Mouse (Mus musculus): Measurements from ENCODE around the gene Zfp61. TPM values are rescaled to one million over a fixed set of nuclear protein-coding genes. Genes with fewer than 3 reads are reported as not detected.
"Not testable (repeated sequence)": the region's sequence is repeated elsewhere in the genome, so short reads cannot be mapped to it uniquely, and the experiment has no call there.

Zfp61 gene
- total and polyA plus RNA-seq, 3 experiments, result 9.9 to 15.3 TPM; not detected in 1

DNA sequence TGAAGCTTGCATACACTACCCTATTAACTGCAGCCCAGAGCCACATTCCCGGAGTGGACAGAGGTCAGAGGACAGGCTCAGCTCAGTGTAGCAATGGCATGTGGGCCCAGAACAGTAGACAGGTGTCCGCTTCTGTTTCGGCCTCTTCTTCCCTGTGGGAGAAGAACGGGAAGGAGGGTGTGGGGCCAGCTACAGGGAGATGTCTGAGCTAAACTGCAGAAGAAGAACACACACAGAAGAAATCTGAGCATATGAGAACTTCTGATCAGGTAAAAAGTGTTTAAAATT lies 20.2 kb downstream of the Zfp61 start:
- no peak overlapping the region for H3K9ac ChIP-seq (ENCODE audit: control insufficient read depth, low read depth, low read length, poor library complexity, severe bottlenecking)
- TF ChIP-seq E2F4 (IDR thresholded peaks at IDR 0.05; ENCODE audit: borderline replicate concordance, low read depth, low read length), result no peak
- no peak for TF ChIP-seq ZNF384 (IDR thresholded peaks at IDR 0.05; ENCODE audit: low read depth, low read length)
- no peak for TF ChIP-seq MYB (IDR thresholded peaks at IDR 0.05; ENCODE audit: low read depth, low read length)
- no peak for TF ChIP-seq UBTF (IDR thresholded peaks at IDR 0.05; ENCODE audit: borderline replicate concordance, insufficient read depth, low read depth, low read length)
- TF ChIP-seq NELFE (IDR thresholded peaks at IDR 0.05; ENCODE audit: low read depth, low read length), result no peak
- no peak for TF ChIP-seq CHD1 (IDR thresholded peaks at IDR 0.05; ENCODE audit: low read depth, low read length)
- no peak for TF ChIP-seq TCF12 (IDR thresholded peaks at IDR 0.05; ENCODE audit: low read depth, low read length)
- no peak for TF ChIP-seq BHLHE40 (IDR thresholded peaks at IDR 0.05; ENCODE audit: borderline replicate concordance, low read depth, low read length)
- TF ChIP-seq MAZ (IDR thresholded peaks at IDR 0.05; ENCODE audit: low read depth, low read length), result no peak
- TF ChIP-seq JUND (IDR thresholded peaks at IDR 0.05; ENCODE audit: low read depth, low read length), result no peak
- no peak for TF ChIP-seq MAFK (IDR thresholded peaks at IDR 0.05; ENCODE audit: borderline replicate concordance, low read depth, low read length)
- no peak for TF ChIP-seq NRF1 (IDR thresholded peaks at IDR 0.05; ENCODE audit: insufficient read depth, low read depth, low read length, poor library complexity, severe bottlenecking)
- no peak for TF ChIP-seq EP300 (IDR thresholded peaks at IDR 0.05; ENCODE audit: low read depth in 1 of 2, low read length in 2 of 2)
- TF ChIP-seq POLR2AphosphoS2 (IDR thresholded peaks at IDR 0.05; ENCODE audit: low read length), result no peak
- no peaks in the 10 kb centered on the region for H3K79me2 ChIP-seq (ENCODE audit: control insufficient read depth, insufficient read depth, low read length, poor library complexity)

DNA sequence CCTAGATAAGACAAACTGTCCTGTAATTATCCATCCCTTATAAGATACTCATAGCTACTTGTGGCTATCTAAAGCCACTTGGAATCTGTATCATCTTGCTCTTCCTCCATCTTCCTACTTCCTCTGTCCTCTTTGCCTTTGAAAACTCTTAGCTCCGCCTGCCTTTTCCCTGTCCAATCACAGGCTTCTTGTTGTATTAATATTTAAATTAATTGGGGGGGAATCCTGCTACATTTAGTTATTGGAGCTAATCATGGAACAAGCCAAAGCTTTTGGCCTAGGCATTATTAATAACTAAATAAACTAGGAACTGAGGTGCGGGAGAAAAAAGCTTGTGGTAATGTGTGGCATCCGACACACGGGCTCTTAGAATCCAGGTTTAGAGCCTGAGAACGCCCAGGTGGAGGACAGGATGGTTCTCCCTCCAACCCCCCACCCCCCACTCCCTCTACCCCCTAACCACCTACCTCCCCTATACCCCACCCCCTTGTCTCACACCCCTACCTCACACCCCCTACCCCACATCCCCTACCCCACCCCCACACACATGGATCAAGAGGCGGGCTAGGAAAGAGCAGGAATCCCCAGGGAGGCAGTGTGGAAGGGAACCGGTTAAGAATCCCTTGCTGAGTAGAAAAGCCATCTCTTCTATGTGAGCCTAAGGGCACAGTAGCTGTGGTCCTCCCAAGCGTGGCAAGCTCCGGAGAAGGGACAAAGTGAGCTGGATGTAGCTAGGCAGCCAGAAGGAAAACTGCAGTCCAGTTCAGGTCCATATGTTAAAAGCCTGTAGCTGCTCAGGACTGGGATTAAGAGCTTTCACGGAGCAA lies 20.8 kb downstream of the Zfp61 start:
- H3K4me3 ChIP-seq (ENCODE audit: control insufficient read depth in 1 of 2, insufficient read depth in 1 of 2, low read depth in 2 of 2, low read length in 2 of 2), result no peak overlapping the region
- no peak for DNase-seq (ENCODE audit: low read depth, low spot score)
- no peak overlapping the region for H3K27ac ChIP-seq (ENCODE audit: control insufficient read depth, low read depth, low read length)
- peaks cover 0 to 7% of the 10 kb centered on the region in 2 experiments; a peak in 3 of 4 replicates for H3K27me3 ChIP-seq (ENCODE audit: control insufficient read depth in 1 of 2, insufficient read depth in 2 of 2, low read length in 2 of 2)
- H3K79me2 ChIP-seq (ENCODE audit: control insufficient read depth, insufficient read depth, low read length, poor library complexity), result no peaks in the 10 kb centered on the region
- TF ChIP-seq USF2 (IDR thresholded peaks at IDR 0.05; ENCODE audit: borderline replicate concordance in 1 of 2, insufficient read depth in 1 of 2, low read depth in 1 of 2, low read length in 2 of 2), result no peak
- H3K36me3 ChIP-seq (ENCODE audit: control insufficient read depth in 1 of 2, insufficient read depth in 2 of 2, low read length in 2 of 2), result no peaks in the 10 kb centered on the region
- no peaks in the 10 kb centered on the region for H3K4me1 ChIP-seq (ENCODE audit: control insufficient read depth in 1 of 2, insufficient read depth in 2 of 2, low read length in 2 of 2)
- no peaks in the 10 kb centered on the region for H3K9me3 ChIP-seq (replicated peaks; ENCODE audit: insufficient read depth, low read length)
- no peak overlapping the region for H3K9ac ChIP-seq (ENCODE audit: control insufficient read depth, low read depth, low read length, poor library complexity, severe bottlenecking)

More for the DNA sequence above, 20.2 kb downstream of the Zfp61 start:
- no peak for DNase-seq (ENCODE audit: low read depth, low spot score)
- Histone ChIP-seq H3K36me3 (ENCODE audit: control insufficient read depth in 1 of 2, insufficient read depth in 2 of 2, low read length in 2 of 2) (no peaks in the 10 kb centered on the region), H3K27me3 (ENCODE audit: control insufficient read depth in 1 of 2, insufficient read depth in 2 of 2, low read length in 2 of 2) (peaks cover 0 to 7% of the 10 kb centered on the region in 2 experiments; a peak in 3 of 4 replicates), H3K27ac (ENCODE audit: control insufficient read depth, low read depth, low read length) (no peak overlapping the region), H3K4me3 (ENCODE audit: control insufficient read depth in 1 of 2, insufficient read depth in 1 of 2, low read depth in 2 of 2, low read length in 2 of 2) (no peak overlapping the region), H3K4me1 (ENCODE audit: control insufficient read depth in 1 of 2, insufficient read depth in 2 of 2, low read length in 2 of 2) (no peaks in the 10 kb centered on the region), H3K9me3 (replicated peaks; ENCODE audit: insufficient read depth, low read length) (no peaks in the 10 kb centered on the region)

DNA sequence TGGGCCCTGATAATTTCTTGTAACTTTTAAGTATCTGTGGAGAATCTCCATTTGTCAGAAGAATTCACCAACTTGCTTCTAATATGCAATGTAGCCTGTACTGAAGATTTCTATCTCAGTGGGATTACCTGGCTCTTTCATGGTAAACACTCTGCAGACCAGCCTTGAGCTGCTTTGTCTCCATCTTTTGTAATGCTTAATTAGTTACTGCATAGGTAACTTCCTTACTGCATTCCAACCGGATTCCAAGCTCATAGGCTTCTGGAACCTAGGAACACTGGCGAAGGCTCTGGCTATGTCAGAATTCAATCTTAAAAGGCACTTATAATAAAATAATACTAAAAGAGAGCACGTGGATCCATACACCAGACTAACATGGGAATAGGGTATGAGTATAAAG lies 22.3 kb downstream of the Zfp61 start:
- not testable (repeated sequence) for H3K9ac ChIP-seq (ENCODE audit: control insufficient read depth, low read depth, low read length, poor library complexity, severe bottlenecking); H3K79me2 ChIP-seq (ENCODE audit: control insufficient read depth, insufficient read depth, low read length, poor library complexity); H3K36me3 ChIP-seq (ENCODE audit: control insufficient read depth in 1 of 2, insufficient read depth in 2 of 2, low read length in 2 of 2); H3K4me1 ChIP-seq (ENCODE audit: control insufficient read depth in 1 of 2, insufficient read depth in 2 of 2, low read length in 2 of 2); DNase-seq (ENCODE audit: low read depth, low spot score); H3K9me3 ChIP-seq (replicated peaks; ENCODE audit: insufficient read depth, low read length); H3K27ac ChIP-seq (ENCODE audit: control insufficient read depth, low read depth, low read length); H3K4me3 ChIP-seq (ENCODE audit: control insufficient read depth in 1 of 2, insufficient read depth in 1 of 2, low read depth in 2 of 2, low read length in 2 of 2); H3K27me3 ChIP-seq (ENCODE audit: control insufficient read depth in 1 of 2, insufficient read depth in 2 of 2, low read length in 2 of 2)
